Mouse (Mus musculus) forebrain, embryonic 12.5 days (tissue): ENCODE data around the gene Zfp963. TPM values are rescaled to one million over a fixed set of nuclear protein-coding genes. Genes with fewer than 3 reads are reported as not detected.

Experiments
- ATAC-seq: fragments of 200-750 bp; cut with Nextera tagmentation; 2 replicates; pipeline ENCODE4 v1.8.0; 2017; ENCODE audit warnings: moderate TSS enrichment; ENCODE audit not compliant: low FRiP score
- H3K27ac ChIP-seq: fragments of 300-500 bp; sonication (generic); 2 replicates; pipeline ENCODE4 v1.5.1; 2016; ENCODE audit warnings: mild to moderate bottlenecking
- H3K27me3 ChIP-seq: fragments of 300-500 bp; sonication (generic); 2 replicates; pipeline ENCODE4 v1.6.1; 2016; ENCODE audit warnings: mild to moderate bottlenecking
- H3K36me3 ChIP-seq: fragments of 300-500 bp; sonication (generic); replicated peaks from 2 replicates; pipeline ENCODE4 v1.6.1; 2016; ENCODE audit warnings: mild to moderate bottlenecking
- H3K4me1 ChIP-seq: fragments of 300-500 bp; sonication (generic); 2 replicates; pipeline ENCODE4 v1.6.1; 2016
- H3K4me2 ChIP-seq: fragments of 300-500 bp; sonication (generic); 2 replicates; pipeline ENCODE4 v1.6.1; 2016; ENCODE audit warnings: mild to moderate bottlenecking, moderate library complexity
- H3K4me3 ChIP-seq: fragments of 300-500 bp; sonication (generic); replicated peaks from 2 replicates; pipeline ENCODE4 v1.5.1; 2016; ENCODE audit warnings: mild to moderate bottlenecking
- H3K9ac ChIP-seq: fragments of 300-500 bp; sonication (generic); 2 replicates; pipeline ENCODE4 v1.6.1; 2016; ENCODE audit warnings: mild to moderate bottlenecking
- H3K9me3 ChIP-seq: fragments of 300-500 bp; sonication (generic); 2 replicates; pipeline ENCODE4 v1.6.1; 2016
- WGBS: fragments of 180-500 bp; shearing (Covaris S2); methylation state at CpG from one replicate; pipeline ENCODE4 v1.1.7; 2016; 5-methylcytosine and 5-hydroxymethylcytosine counted together
- polyA plus RNA-seq: library from polyadenylated mRNA; unstranded; fragments of >200 nt; fragmentation: Nextera tagmentation; extraction: Ambion mirVana; gene quantifications from 2 replicates; pipeline ENCODE4 v1.2.1, GENCODE M21; 2016

Gene Zfp963
- polyA plus RNA-seq, 1 experiment from 2014 or later = 7.8 TPM

DNA sequence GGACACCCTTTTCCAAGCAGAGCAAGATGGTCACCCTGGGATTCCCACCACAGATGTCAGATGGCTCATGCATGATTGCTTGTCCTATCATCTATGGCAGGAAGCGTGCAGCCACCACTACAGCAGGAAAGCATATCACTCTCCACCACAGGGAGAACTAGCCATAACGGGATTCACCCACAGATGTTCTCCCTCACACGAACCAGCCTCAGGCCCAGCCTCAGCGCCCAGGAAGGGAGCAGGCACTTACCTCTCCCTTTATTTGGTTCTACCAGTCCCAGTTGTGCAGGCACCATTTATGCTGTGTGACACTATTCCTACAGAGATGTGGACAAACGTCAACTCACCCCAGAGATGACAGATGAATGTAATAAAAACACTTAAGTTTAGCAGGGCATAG is 39.3 kb upstream of the Zfp963 start:
- 92% methylated on average over 5 of the region's 5 CpGs for WGBS

DNA sequence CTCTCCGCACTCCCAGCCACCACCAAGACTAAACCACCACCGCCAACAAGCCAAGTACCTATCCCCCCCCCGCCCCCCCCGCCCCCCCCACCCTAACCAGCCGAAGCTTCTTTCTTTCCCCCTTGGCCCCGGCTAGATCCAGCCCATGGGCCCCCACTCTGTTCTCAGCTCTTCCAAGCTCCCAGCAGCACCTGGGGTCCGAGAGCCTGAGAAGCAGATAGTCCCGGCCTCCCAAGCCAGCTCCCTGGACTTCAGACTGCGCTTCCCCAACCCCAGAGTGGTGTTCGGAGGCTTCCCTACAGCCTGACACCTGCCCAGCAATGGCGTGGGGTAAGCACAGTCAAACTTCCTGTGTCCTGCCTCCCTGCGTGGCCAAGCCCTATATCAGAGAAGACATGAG is 27.3 kb upstream of the Zfp963 start:
- no peaks in the 10 kb centered on the region for H3K9me3 ChIP-seq
- H3K9ac ChIP-seq = no peak overlapping the region
- no peak for ATAC-seq
- H3K36me3 ChIP-seq = no peaks in the 10 kb centered on the region
- no peaks in the 10 kb centered on the region for H3K27me3 ChIP-seq
- H3K4me1 ChIP-seq = peaks cover 21% of the 10 kb centered on the region
- no peak overlapping the region for H3K4me3 ChIP-seq
- WGBS = 72% methylated on average over 10 of the region's 12 CpGs
- H3K4me2 ChIP-seq = no peak overlapping the region
- no peak overlapping the region for H3K27ac ChIP-seq

More for the DNA sequence above, 39.3 kb upstream of the Zfp963 start:
- no peak overlapping the region for H3K4me3 ChIP-seq
- no peak overlapping the region for H3K4me2 ChIP-seq
- no peak for ATAC-seq
- H3K27ac ChIP-seq = no peak overlapping the region
- H3K36me3 ChIP-seq = peaks cover 9% of the 10 kb centered on the region; the same call in 1 of the 2 replicates
- no peaks in the 10 kb centered on the region for H3K9me3 ChIP-seq
- H3K4me1 ChIP-seq = peaks cover 17% of the 10 kb centered on the region
- H3K27me3 ChIP-seq = no peaks in the 10 kb centered on the region
- H3K9ac ChIP-seq = no peak overlapping the region

DNA sequence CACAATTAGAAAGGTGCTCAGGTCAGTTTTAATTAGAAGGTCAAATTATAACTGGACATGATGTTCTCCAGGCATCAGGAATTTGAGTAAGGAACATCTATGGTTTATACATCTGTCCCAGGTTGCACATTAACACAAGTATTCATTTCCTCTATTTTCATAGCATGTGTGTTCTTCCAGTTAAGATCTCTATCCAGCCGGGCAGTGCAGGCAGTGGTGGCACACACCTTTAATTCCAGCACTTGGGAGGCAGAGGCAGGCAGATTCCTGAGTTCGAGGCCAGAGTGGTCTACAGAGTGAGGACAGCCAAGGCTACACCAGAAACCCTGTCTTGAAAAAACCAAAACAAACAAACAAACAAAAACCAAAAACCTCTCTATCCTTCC is 25.4 kb upstream of the Zfp963 start:
- no peaks in the 10 kb centered on the region for H3K27me3 ChIP-seq
- peak overlapping the region; percentile 39 for H3K4me2 ChIP-seq
- peak overlapping the region; percentile 100; the same call in 1 of the 2 replicates for H3K27ac ChIP-seq
- H3K9me3 ChIP-seq = no peaks in the 10 kb centered on the region
- peak overlapping the region; percentile 80 for H3K4me3 ChIP-seq
- H3K36me3 ChIP-seq = 0 out of 2 replicates have a peak, but pooled peaks cover 2% of the 10 kb centered on the region
- H3K4me1 ChIP-seq = peaks cover 28% of the 10 kb centered on the region
- no peak; the same call in 1 of the 2 replicates for ATAC-seq
- peak overlapping the region; percentile 84; the same call in 1 of the 2 replicates for H3K9ac ChIP-seq
- WGBS = 59% methylated on average over 2 of the region's 2 CpGs

DNA sequence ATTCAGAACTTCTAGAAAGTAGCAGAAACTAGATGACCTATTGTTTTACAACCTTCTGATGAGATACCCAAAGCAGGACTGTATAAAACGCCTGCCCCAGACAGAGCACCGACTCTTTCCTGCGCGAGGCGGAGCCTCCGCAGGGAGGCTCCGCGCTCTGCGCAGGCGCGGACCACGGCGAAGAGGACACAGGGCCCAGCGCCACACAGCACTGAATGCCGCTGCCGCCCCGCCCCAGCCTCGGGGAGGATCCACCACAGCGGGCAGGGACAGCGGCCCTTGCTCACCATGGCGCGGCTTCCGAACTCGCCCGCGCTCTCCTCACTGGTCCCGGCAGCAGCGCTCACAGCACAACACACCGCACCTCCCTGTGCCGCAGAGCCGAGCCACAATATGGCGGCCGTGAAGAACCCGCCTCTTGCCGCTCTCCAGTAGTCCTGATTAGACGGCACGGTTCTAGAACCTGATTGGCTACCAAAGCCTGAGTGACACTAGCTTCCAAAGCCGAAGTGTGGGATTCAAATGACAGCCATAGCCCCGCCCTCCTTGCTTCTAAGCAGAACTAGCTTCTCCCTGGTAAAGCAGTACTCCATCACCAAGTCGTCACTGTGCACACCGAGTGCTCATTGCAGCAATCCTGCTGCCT is 24.9 kb upstream of the Zfp963 start, which contains the start of gene Gm20422:
Gm20422 (minus strand) TSS at position 384 of the 646 bp plus-strand sequence.
- Histone ChIP-seq H3K4me3 (peak within 1 kb of the TSS; percentile 80), H3K27me3 (no peaks in the 10 kb centered on the region), H3K9me3 (no peaks in the 10 kb centered on the region), H3K27ac (peak within 1 kb of the TSS; percentile 100), H3K9ac (peak within 1 kb of the TSS; percentile 84), H3K4me1 (peaks cover 28% of the 10 kb centered on the region), H3K36me3 (peaks cover 7% of the 10 kb centered on the region), H3K4me2 (peak within 1 kb of the TSS; percentile 63)
- ATAC-seq = peak; percentile 99
- WGBS = under 1% methylated on average over 41 of the region's 41 CpGs

DNA sequence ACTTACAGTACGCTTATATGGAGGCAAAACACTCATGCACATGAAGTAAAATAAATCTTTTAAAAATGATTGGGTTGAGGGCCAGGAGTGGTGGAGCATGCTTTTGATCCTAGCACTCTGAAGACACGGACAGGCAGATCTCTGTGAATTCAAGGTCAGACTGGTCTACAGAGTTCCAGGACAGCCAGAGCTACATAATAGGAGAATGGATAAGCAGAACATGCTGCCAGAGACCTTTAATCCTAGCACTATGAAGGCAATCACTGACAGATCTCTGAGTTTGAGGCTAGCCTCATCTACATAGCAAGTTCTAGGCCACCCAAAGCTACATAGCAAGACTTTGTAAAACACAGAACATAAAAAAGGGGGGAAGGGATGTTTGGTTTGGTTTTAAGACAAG is 22.3 kb upstream of the Zfp963 start:
- Histone ChIP-seq H3K4me1 (peaks cover 28% of the 10 kb centered on the region), H3K4me2 (no peak overlapping the region), H3K4me3 (no peak overlapping the region), H3K27me3 (no peaks in the 10 kb centered on the region), H3K36me3 (peaks cover 32% of the 10 kb centered on the region), H3K9ac (peak overlapping the region; percentile 17; the same call in 1 of the 2 replicates), H3K27ac (no peak overlapping the region), H3K9me3 (no peaks in the 10 kb centered on the region)
- WGBS = 87% methylated on average over 2 of the region's 2 CpGs
- ATAC-seq = no peak

DNA sequence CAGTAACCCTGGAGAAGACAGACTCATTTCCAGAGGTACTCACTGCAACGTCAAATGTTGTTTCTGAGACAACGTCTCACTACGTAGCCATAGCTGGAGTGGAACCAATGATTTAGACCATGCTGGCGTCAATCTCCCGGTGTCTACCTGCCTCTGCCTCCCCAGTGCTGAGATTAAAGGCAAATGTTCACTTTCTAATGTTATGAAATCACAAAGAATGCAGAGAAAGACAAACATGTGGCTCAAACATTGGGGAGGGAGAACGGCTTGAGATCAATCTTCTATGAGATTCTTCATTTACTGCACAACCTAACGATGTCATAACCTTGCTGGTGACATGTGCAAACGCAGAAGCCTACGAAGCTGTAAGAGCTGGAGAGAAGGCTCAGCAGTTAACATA is 21.5 kb upstream of the Zfp963 start:
- no peaks in the 10 kb centered on the region for H3K27me3 ChIP-seq
- WGBS = 93% methylated on average over 9 of the region's 9 CpGs
- H3K9me3 ChIP-seq = peaks cover 5% of the 10 kb centered on the region; the same call in 1 of the 2 replicates
- no peak for ATAC-seq
- H3K4me1 ChIP-seq = peaks cover 28% of the 10 kb centered on the region
- no peak overlapping the region for H3K27ac ChIP-seq
- H3K4me2 ChIP-seq = no peak overlapping the region
- H3K36me3 ChIP-seq = peaks cover 40% of the 10 kb centered on the region
- H3K9ac ChIP-seq = no peak overlapping the region
- H3K4me3 ChIP-seq = no peak overlapping the region

DNA sequence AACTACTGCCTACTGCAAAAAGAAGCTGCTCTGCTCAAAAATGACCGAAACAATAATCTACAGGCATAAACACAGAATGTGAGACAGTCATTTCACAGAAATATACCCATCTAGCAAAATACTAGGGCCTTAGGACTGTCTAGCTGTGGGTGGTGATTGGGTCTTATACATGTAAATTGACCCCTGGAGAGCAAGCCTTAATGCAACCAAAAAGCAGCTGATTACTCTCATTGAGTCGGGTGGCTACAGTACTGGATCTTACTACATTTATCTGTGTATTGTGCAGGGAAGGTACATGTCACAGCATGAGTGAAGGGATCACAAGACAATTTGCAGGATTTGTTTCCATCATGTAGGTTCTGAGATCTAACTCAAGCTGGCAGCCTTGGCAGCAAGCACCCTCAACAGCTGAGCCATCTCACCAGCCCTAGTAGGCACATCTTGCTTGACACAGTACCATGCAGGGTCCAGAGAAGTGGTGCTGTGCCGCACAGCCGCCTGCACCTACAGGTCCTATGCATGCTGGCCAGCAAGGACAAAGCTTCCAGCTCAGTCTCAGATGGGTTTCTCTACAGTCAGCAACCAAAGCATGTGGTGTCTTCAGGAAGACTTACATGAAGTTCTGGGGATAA is 12.2 kb upstream of the Zfp963 start:
- Histone ChIP-seq H3K9me3 (peaks cover 11% of the 10 kb centered on the region; the same call in 1 of the 2 replicates), H3K4me3 (no peak overlapping the region), H3K4me2 (no peak overlapping the region), H3K9ac (no peak overlapping the region), H3K27me3 (no peaks in the 10 kb centered on the region), H3K4me1 (no peaks in the 10 kb centered on the region), H3K27ac (no peak overlapping the region), H3K36me3 (peaks cover 65% of the 10 kb centered on the region)
- no peak for ATAC-seq
- 90% methylated on average over 4 of the region's 4 CpGs for WGBS

DNA sequence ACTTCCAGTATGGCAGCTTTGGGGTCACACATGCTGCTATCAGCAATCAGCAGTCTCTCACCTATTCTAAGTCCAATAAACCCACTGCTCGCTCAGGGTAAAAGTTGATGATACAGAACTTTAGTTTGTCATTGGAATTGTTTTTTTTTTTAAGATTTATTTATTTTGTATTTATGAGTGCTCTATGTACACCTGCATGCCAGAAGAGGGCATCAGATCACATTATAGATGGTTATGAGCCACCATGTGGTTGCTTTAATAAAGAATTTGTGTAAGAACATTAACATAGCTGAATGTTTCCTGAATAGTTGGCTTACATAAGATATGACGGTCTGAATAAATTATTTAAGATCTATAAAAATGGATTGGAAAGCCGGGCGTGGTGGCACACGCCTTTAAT is 8.5 kb upstream of the Zfp963 start:
- Histone ChIP-seq H3K4me2 (no peak overlapping the region), H3K36me3 (peaks cover 48% of the 10 kb centered on the region), H3K4me1 (no peaks in the 10 kb centered on the region), H3K9ac (no peak overlapping the region), H3K27ac (no peak overlapping the region), H3K27me3 (no peaks in the 10 kb centered on the region), H3K9me3 (no peaks in the 10 kb centered on the region), H3K4me3 (no peak overlapping the region)
- 97% methylated on average over 5 of the region's 5 CpGs for WGBS
- ATAC-seq = no peak

DNA sequence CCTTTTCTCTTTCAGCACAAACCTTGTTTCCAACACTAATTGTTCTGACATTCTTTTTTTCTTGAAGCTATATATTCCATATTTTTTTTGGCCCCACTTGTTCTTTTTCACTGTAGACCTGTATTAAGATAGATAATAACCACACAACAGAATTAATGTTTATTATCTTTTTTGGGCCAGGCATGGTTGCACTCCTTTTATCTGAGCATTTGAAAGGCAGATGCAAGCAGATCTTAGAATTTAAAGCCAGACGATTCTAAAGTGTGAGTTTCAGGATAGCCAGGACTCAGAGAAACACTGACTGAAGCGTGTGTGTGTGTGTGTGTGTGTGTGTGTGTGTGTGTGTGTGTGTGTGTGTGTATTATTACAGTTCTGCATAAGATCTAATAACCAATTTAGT is 2.7 kb upstream of the Zfp963 start:
- Histone ChIP-seq H3K4me2 (no peak overlapping the region), H3K27ac (no peak overlapping the region), H3K9ac (no peak overlapping the region), H3K4me1 (peaks cover 13% of the 10 kb centered on the region), H3K36me3 (peaks cover 20% of the 10 kb centered on the region), H3K27me3 (no peaks in the 10 kb centered on the region), H3K4me3 (no peak overlapping the region), H3K9me3 (no peaks in the 10 kb centered on the region)
- ATAC-seq = no peak
- 94% methylated on average over 2 of the region's 2 CpGs for WGBS

DNA sequence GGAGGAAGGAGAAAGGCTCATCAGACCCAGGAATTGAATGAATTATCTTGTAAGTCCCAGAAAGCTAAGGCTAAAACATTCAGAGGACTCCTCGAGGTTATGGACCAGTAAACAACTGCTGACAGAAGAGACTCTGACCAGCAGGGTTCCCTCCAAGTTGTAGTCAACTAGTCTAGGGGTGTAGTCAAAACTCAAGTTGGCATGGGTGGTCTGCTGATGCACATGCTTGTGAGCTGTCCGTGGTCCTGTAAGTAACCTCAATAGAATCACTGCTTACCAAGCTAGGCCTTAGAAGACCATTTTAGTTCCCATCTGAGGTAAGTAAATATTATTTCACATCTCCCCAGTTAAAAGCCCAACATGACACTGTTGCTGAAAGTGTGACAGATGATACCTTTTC is 8.5 kb downstream of the Zfp963 start:
- no peak overlapping the region for H3K4me3 ChIP-seq
- H3K36me3 ChIP-seq = peaks cover 16% of the 10 kb centered on the region
- H3K27ac ChIP-seq = no peak overlapping the region
- H3K4me1 ChIP-seq = no peaks in the 10 kb centered on the region
- no peak for ATAC-seq
- no peaks in the 10 kb centered on the region for H3K27me3 ChIP-seq
- WGBS = 79% methylated on average over 2 of the region's 2 CpGs
- no peak overlapping the region for H3K4me2 ChIP-seq
- no peak overlapping the region for H3K9ac ChIP-seq
- no peaks in the 10 kb centered on the region for H3K9me3 ChIP-seq

DNA sequence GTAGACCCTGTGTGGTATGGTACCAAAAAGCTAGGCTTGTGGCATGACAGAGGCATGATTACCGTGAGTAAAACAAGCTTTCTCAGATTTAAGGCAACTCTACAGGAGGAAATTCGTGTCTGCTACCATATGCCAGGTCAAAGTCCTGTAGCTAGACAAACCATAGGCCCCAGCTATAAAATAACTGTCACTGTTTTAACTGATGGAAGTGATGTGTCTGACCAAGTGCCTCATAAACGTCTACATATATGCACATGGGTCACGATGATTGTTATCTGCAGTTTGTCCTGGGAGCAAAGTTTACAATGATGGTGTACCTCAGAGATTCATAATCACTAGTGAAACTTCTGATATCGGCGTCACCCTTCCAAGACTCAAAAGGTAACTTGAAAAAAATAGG is 9.0 kb downstream of the Zfp963 start:
- Histone ChIP-seq H3K4me3 (no peak overlapping the region), H3K4me1 (no peaks in the 10 kb centered on the region), H3K27me3 (no peaks in the 10 kb centered on the region), H3K4me2 (no peak overlapping the region), H3K9me3 (no peaks in the 10 kb centered on the region), H3K27ac (no peak overlapping the region), H3K9ac (no peak overlapping the region), H3K36me3 (peaks cover 16% of the 10 kb centered on the region)
- ATAC-seq = no peak
- 87% methylated on average over 6 of the region's 6 CpGs for WGBS

DNA sequence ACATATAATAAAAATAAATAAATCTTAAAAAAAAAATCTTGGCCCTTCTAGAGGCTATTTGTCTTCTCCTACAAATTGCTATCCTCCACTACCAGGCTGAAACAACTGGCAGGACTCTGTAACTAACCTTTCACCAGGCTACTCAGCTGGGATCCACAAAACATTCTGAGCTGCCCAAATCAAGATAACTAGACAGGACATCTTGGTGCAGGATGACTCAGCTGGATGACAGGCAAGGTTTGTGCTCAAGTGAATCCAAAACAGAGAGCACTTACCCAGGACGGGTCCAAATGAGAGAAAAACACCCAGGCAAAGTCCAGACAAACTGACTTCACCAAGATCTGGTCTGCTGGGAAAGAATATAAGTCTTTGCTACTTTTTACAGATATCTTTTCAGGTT is 14.3 kb downstream of the Zfp963 start:
- H3K36me3 ChIP-seq = no peaks in the 10 kb centered on the region; the same call in 1 of the 2 replicates
- H3K4me1 ChIP-seq = no peaks in the 10 kb centered on the region
- 90% methylated on average over 1 of the region's 1 CpGs for WGBS

DNA sequence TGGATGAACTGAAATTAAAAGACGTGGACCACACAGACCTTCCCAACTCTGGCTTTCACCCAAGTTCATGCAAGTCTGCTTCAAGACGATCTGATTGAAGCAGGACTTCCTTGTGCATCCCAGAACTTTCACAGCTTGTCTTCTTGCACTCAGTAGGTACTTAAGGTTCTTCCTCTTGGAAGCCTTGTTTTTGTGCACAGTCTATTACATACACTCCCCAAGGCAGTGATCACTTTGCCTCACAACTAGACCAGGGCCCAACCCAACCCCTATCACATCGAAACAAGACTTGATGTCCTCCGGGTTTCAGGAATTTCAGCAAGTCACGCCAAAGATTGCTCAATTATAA is 32.6 kb downstream of the Zfp963 start:
- Histone ChIP-seq H3K4me2 (peak overlapping the region; percentile 43), H3K4me3 (peak overlapping the region; percentile 80), H3K27me3 (no peaks in the 10 kb centered on the region), H3K27ac (peak overlapping the region; percentile 39; the same call in 1 of the 2 replicates), H3K9me3 (no peaks in the 10 kb centered on the region), H3K36me3 (peaks cover 14% of the 10 kb centered on the region), H3K4me1 (peaks cover 19% of the 10 kb centered on the region), H3K9ac (no peak overlapping the region)
- 43% methylated on average over 5 of the region's 5 CpGs for WGBS
- ATAC-seq = no peak; the same call in 1 of the 2 replicates

More for the DNA sequence above, 14.3 kb downstream of the Zfp963 start:
- H3K27ac ChIP-seq = no peak overlapping the region
- H3K9me3 ChIP-seq = no peaks in the 10 kb centered on the region
- ATAC-seq = no peak
- H3K9ac ChIP-seq = no peak overlapping the region
- no peak overlapping the region for H3K4me3 ChIP-seq
- H3K27me3 ChIP-seq = no peaks in the 10 kb centered on the region
- H3K4me2 ChIP-seq = no peak overlapping the region
